Mouse (Mus musculus) ES-E14 (cell line): ENCODE measurements at regions not wholly inside any gene's neighbourhood (a gene's known extent, or its start where the extent isn't known, plus 50 kb on each side); places are given as distances from the start of the nearest gene placed in this dataset.

ENCODE experiments used
- DNase-seq: peaks from one replicate; pipeline ENCODE4 v3.0.0-alpha.2; 2013; ENCODE audit warnings: low read depth, low spot score
- H3K27ac ChIP-seq: 2 replicates; pipeline ENCODE4 v1.5.1; 2012; ENCODE audit warnings: low read depth, mild to moderate bottlenecking, low read length, moderate library complexity, mixed read lengths; ENCODE audit not compliant: poor library complexity, insufficient read depth, severe bottlenecking
- H3K36me3 ChIP-seq: 2 replicates; pipeline ENCODE4 v1.6.1; 2012; ENCODE audit warnings: mild to moderate bottlenecking, low read length, moderate library complexity, mixed read lengths; ENCODE audit not compliant: control insufficient read depth, poor library complexity, insufficient read depth, severe bottlenecking
- H3K4me1 ChIP-seq, 2 experiments: fragments of 150-350 bp in 1 of 2; sonication (generic) in 1 of 2; 2 replicates each; pipeline ENCODE4 v1.6.1; 2012; ENCODE audit warnings: low read length in 2 of 2, mild to moderate bottlenecking in 1 of 2, mixed read lengths in 1 of 2; ENCODE audit not compliant: control insufficient read depth in 2 of 2, insufficient read depth in 2 of 2, poor library complexity in 1 of 2
- H3K4me3 ChIP-seq, 2 experiments: fragments of 150-350 bp in 1 of 2; sonication (generic) in 1 of 2; 2 replicates each; pipeline ENCODE4 v1.5.1; 2012; ENCODE audit warnings: low read length in 2 of 2, low read depth in 1 of 2, mild to moderate bottlenecking in 1 of 2, mixed read lengths in 1 of 2; ENCODE audit not compliant: insufficient read depth in 1 of 2, poor library complexity in 1 of 2, severe bottlenecking in 1 of 2
- H3K9ac ChIP-seq: 2 replicates; pipeline ENCODE4 v1.6.1; 2012; ENCODE audit warnings: low read depth, mild to moderate bottlenecking, low read length, mixed read lengths; ENCODE audit not compliant: poor library complexity, insufficient read depth, severe bottlenecking
- H3K9me3 ChIP-seq: fragments of 150-350 bp; sonication (generic); 2 replicates; pipeline ENCODE4 v1.6.1; 2012; ENCODE audit warnings: low read depth, mild to moderate bottlenecking, low read length; ENCODE audit not compliant: control insufficient read depth, insufficient read depth
- CHD2 ChIP-seq: IDR thresholded peaks from 2 replicates; pipeline ENCODE4 v1.6.1; 2014; ENCODE audit warnings: mild to moderate bottlenecking, low read depth, low read length, inconsistent platforms
- HCFC1 ChIP-seq: IDR thresholded peaks from 2 replicates; pipeline ENCODE4 v1.6.1; 2012; ENCODE audit warnings: low read length, inconsistent platforms, borderline replicate concordance; ENCODE audit not compliant: insufficient read depth
- MAFK ChIP-seq: IDR thresholded peaks from 2 replicates; pipeline ENCODE4 v1.6.1; 2014; ENCODE audit warnings: mild to moderate bottlenecking, low read depth, low read length, inconsistent platforms; ENCODE audit not compliant: insufficient read depth
- ZC3H11A ChIP-seq: IDR thresholded peaks from 2 replicates; pipeline ENCODE4 v1.6.1; 2012; ENCODE audit warnings: low read depth, mild to moderate bottlenecking, inconsistent platforms, low read length, borderline replicate concordance
- ZNF384 ChIP-seq: IDR thresholded peaks from 2 replicates; pipeline ENCODE4 v1.6.1; 2012; ENCODE audit warnings: low read depth, low read length, inconsistent platforms
- in situ Hi-C, 2 experiments: fragments of 600-800 bp; cut with MboI; formaldehyde crosslinking; loops; one replicate each; pipeline ENCODE4 v1.15.1; 2025; ENCODE audit warnings: low sequenced_read_pairs in 2 of 2, inconsistent platforms in 1 of 2; ENCODE audit not compliant: unreplicated experiment in 2 of 2

DNA sequence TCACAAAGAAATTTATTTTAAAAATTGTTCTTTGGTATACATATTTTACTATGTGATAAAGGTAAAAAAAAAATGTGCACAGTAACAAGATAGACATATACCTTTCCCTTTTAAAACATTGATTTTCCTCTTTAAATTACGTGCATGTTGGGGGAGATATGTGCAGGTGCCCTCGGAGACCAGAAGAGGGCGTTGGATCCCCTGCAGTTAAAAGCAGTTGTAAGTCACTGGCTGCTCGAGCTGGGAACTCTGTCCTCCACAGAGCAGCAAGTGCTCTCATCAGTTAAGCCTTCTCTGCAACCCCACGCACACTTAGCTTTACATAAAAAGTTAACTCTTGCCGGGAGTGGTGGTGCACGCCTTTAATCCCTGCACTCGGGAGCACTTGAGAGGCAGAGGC lies 172.3 kb upstream of the Foxn2 start:
- no peaks in the 10 kb centered on the region for H3K9me3 ChIP-seq
- no peak overlapping the region for H3K27ac ChIP-seq
- H3K4me3 ChIP-seq: no peak overlapping the region
- no peak for DNase-seq
- H3K36me3 ChIP-seq: no peaks in the 10 kb centered on the region
- H3K4me1 ChIP-seq: peaks cover 0 to 3% of the 10 kb centered on the region in 2 experiments; a peak in 1 of 4 replicates
- no peak overlapping the region for H3K9ac ChIP-seq
- TF ChIP-seq ZC3H11A (no peak), HCFC1 (no peak), CHD2 (no peak), MAFK (no peak), ZNF384 (no peak)
- in situ Hi-C loops: loop anchor here in 1 of 2 experiments (25.0 kb wide), 1 partner anchor 244 kb away; no protein-coding TSS in a partner anchor

DNA sequence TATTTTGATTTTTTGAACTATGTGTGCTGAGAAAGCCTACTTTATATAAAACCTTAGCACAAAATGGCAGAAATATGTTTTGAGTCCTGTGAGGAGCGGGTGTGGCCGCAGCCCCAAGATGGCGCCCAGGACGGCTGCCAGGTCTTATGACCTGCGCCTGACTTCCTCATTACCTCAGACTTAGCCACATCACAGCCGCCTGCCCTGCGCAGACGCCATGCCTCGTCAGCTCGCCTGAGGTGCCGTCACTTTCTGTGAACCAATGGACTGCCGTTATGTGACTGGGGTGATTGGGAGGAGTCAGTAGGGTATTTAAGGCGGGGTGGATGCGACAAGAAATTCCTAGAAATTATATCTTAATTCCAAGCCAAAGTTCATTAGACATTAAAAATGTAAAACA lies 171.7 kb upstream of the Foxn2 start:
- H3K9me3 ChIP-seq: no peaks in the 10 kb centered on the region
- H3K27ac ChIP-seq: no peak overlapping the region
- no peak overlapping the region for H3K9ac ChIP-seq
- H3K36me3 ChIP-seq: no peaks in the 10 kb centered on the region
- in situ Hi-C loops: loop anchor here in 1 of 2 experiments (25.0 kb wide), 1 partner anchor 243 kb away; no protein-coding TSS in a partner anchor
- H3K4me3 ChIP-seq: no peak overlapping the region
- DNase-seq: no peak
- H3K4me1 ChIP-seq: peaks cover 0 to 3% of the 10 kb centered on the region in 2 experiments; a peak in 1 of 4 replicates
- no peak for TF ChIP-seq ZC3H11A
- no peak for TF ChIP-seq MAFK
- TF ChIP-seq CHD2: no peak
- no peak for TF ChIP-seq ZNF384
- no peak for TF ChIP-seq HCFC1

DNA sequence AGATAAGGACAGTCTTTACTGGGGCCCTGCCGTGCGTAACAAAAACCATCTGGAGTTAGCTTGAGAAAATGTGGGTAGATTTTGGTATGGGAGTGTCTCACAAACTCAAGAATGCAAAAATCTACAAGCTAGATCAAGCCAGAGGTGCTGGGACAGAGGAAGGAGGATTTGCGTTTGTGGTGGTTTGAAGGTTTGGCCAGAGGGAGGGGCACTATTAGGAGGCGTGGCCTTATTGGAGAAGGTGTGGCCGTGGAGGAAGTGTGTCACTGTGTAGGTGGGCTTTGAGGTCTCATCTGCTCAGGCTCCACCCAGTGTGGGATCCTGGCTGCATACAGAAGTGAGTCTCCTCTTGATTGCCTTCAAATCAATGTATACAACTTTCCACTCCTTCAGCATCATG lies 169.6 kb upstream of the Foxn2 start:
- TF ChIP-seq ZC3H11A: no peak
- no peak for TF ChIP-seq CHD2
- TF ChIP-seq MAFK: no peak
- TF ChIP-seq ZNF384: no peak
- TF ChIP-seq HCFC1: no peak
- Histone ChIP-seq H3K4me1 (peaks cover 0 to 3% of the 10 kb centered on the region in 2 experiments; a peak in 1 of 4 replicates), H3K4me3 (no peak overlapping the region), H3K27ac (no peak overlapping the region), H3K9ac (no peak overlapping the region), H3K36me3 (no peaks in the 10 kb centered on the region), H3K9me3 (no peaks in the 10 kb centered on the region)
- in situ Hi-C loops: loop anchor here in 1 of 2 experiments (25.0 kb wide), 1 partner anchor 241 kb away; no protein-coding TSS in a partner anchor
- no peak for DNase-seq

DNA sequence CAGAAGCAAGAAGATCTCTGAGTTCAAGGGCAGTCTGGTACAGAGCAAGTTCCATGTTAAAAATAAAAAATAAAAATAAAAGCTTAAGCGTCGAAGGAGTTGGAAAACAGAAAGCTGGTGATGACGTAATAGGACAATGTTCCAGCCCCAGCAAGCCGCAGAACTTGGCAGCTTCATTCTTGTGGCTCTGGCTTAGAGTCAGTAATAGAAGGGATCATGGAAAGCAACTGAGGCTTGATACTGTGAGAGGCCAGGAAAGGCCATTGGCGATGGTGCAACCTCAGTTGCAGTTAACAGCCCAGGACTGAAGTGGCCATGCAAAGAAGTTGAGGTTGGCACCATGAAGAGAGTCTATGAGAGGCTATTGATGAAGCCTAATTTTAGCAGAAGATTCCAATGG lies 168.3 kb upstream of the Foxn2 start:
- H3K36me3 ChIP-seq: no peaks in the 10 kb centered on the region
- no peak overlapping the region for H3K9ac ChIP-seq
- H3K27ac ChIP-seq: no peak overlapping the region
- no peak overlapping the region for H3K4me3 ChIP-seq
- TF ChIP-seq MAFK (no peak), HCFC1 (no peak), CHD2 (no peak), ZC3H11A (no peak), ZNF384 (no peak)
- in situ Hi-C loops: loop anchor here in 1 of 2 experiments (25.0 kb wide), 1 partner anchor 240 kb away; no protein-coding TSS in a partner anchor
- H3K9me3 ChIP-seq: no peaks in the 10 kb centered on the region
- peaks cover 0 to 3% of the 10 kb centered on the region in 2 experiments; a peak in 1 of 4 replicates for H3K4me1 ChIP-seq
- DNase-seq: no peak

DNA sequence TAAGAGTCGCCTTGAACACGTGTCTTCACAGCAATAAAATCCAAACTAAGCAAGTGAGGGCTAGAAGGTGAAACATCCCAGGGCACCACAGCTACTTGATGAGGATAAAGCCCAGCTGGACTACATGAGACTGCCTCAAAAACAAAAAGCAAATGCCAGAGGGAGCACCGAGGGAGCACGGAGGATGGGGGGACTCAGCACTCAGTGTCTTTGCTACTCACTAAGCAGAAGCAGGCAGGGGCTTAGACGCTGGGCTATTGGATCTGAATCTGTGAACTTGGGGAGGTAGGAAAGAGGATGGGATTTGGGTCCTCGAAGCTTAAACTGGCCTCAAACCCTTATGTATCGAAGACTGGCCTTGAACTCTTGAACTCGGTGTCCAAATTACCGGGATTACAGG lies 167.0 kb upstream of the Foxn2 start:
- H3K9ac ChIP-seq: no peak overlapping the region
- in situ Hi-C loops: loop anchor here in 1 of 2 experiments (25.0 kb wide), 1 partner anchor 239 kb away; no protein-coding TSS in a partner anchor
- H3K27ac ChIP-seq: no peak overlapping the region
- no peaks in the 10 kb centered on the region for H3K36me3 ChIP-seq
- H3K4me3 ChIP-seq: no peak overlapping the region
- TF ChIP-seq ZC3H11A (no peak), CHD2 (no peak), MAFK (no peak), HCFC1 (no peak), ZNF384 (no peak)
- peaks cover 0 to 2% of the 10 kb centered on the region in 2 experiments; a peak in 1 of 4 replicates for H3K4me1 ChIP-seq
- no peak for DNase-seq
- no peaks in the 10 kb centered on the region for H3K9me3 ChIP-seq
